Mouse (Mus musculus): ENCODE measurements around the gene Lcn2. TPM values are rescaled to one million over a fixed set of nuclear protein-coding genes. Genes with fewer than 3 reads are reported as not detected.

Lcn2 gene
- total RNA-seq, 2 experiments from 2014 or later, result 1.5 to 2.6 TPM

DNA sequence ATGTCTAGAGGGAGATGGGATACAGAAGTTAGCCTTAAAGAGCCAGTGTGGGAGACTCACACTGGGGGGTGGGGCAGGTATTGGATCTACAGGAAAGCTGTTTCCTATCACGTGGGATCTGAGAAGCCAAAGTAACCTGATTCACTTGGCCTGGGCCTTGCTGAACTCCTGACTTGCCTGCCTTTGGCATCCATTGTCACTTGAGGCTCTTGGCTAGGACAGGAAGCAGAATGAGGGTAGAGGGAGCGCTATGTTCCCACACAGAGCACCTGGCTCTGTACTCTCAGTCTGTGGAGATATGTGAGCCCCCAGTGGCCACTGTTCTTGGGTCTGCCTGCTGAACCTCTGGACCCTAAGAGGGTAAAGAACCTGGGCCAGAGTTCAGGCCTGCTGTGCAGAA, 28.5 kb upstream of the Lcn2 start:
- intact Hi-C loops (cut with DNase I), result no loop called here
- no peak for DNase-seq (ENCODE audit: low spot score in 2 of 2)

DNA sequence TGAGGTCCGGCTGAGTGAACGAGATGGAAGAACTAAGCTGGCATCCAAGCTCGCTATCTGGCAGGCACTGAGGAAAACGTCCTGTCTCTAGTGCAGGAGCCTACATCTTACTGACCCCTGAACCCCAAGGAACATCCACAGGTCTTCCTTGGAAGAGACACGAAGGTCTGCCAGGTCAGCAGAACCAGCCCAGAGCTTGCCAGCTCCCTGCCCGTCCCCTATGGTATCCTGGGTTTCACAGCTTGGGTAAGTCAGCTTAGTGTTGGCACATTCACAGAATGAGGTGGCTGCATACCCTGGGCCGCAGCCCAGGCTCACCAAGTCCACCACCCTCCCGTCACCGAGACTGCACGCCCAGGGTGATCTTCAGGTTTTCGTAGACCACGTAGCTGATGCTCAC, 27.7 kb upstream of the Lcn2 start:
- DNase-seq (ENCODE audit: low spot score in 2 of 2), result no peak
- intact Hi-C loops (cut with DNase I), result no loop called here

DNA sequence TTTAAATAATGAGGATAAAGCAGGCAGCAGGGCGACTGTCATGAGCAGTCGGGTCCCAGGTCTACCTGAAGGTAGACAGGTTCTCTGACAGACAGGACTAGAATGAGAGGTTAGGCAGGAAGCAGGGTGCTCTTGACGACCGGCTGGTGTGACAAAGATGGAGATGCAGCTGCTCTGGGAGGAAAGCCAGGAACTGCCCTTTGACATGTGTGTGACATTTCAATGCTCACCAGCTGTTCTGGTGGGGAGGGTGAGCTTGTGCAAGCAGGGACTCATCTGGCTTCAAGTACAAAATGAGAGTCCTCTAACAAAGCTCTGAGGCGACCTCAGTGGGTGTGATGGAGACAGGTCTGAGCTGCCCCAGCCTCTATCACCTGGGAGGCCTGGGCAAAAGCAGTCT, 25.9 kb upstream of the Lcn2 start:
- intact Hi-C loops (cut with DNase I), result no loop called here
- no peak for DNase-seq (ENCODE audit: low spot score in 2 of 2)

DNA sequence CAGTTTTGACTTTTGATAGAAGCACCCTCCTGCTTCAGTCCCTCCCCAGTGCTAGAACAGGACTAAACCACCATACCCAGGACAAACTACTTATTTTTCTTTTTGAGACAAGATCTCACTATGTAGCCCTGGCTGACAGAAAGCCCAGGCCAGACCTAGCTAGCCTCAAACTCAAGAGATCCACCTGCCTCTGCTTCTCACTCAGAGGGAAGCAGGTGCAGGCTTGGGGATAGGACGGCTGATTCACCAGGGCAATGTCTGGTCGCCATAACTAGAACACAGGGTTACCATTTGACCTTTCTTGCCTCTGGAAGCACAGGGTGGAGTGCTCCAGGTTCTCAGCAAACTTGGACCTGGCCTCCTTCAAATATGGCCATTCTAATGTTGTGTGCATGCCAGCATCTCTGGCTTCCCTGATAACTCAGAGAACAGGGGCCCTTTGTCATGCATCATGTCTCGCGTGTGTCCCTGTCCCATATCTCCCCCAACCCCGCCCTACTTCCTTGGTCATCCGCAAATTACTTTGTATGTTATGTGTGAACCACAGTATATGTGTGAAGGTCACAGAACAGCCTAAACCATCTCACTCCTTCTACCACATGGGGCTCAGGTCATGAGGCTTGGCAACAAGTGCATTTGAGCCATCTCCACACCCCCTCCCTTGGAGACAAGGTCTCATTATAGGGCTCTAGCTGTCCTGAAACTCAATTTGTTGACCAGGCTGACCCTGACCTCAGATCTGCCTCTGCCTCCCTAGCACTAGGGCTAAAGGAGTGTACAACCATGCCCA, 24.9 kb upstream of the Lcn2 start:
- no peak for DNase-seq (ENCODE audit: low spot score in 2 of 2)

DNA sequence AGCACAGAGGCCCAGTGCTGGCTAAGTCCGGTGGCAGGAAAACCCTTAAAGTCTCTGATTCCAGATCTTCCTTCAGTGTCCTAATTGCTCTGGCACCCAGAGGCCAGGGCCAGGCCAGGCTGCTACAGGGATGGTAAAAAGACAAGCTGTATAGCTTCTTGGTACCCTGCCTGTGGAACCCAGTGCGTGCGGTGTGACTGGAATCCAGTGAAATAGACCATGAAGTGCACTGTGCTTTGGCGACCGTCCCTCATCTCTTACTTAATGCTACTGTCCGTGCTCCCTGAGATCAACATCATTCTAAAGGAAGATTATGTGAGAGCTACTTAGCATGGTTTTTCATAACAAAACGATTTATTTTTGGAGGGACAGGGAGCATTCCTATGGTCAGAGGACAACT, 23.4 kb upstream of the Lcn2 start:
- DNase-seq (ENCODE audit: low spot score in 2 of 2), result no peak
- intact Hi-C loops (cut with DNase I), result no loop called here

More for the DNA sequence above, 24.9 kb upstream of the Lcn2 start:
- intact Hi-C loops (cut with DNase I), result no loop called here

DNA sequence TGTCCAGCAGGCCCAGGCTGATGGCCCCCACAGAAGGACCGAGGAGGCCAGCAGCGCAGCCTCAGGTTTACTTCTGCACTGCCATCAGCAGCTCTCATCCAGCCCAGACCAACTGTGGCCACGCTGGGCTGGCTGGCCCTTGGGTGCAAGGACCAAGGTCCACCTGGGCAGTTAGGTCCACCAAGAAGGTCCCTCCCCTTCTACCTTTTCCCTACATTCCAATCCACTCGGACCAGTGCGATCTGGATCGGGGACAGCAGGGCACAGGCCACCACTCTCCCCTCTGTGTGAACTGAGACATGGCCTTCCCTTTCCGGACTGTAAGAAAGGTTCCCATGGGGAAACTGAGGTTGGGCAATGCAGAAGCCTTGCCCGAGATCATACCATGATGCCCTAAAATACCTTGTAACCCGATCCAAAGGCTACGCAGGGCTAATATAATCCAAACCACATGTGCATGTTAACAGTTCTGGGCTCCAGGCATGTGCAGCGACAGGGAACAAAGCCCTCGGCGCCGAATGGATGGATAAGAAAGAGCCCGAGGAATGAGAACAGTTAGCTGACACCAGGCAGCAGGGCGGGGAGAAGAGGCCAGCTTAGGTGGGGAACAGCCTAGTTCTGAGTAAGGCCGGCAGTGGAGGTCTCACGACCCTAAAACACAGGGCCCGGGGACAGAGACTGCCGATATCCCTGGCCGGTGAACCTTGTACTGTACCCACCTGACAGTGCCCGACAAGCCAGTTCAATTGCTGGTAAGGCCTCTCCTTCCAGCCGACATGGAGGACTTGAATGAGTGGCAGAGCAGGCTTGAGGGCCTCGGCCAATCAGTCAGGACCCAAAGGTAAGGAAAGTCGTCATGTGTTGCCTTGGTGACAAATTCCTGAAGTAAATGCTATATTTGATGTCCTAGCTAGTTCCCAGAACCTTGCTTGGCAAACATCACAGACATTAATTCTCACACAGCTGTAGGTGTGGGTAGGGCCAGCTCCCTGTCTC, 20.7 kb upstream of the Lcn2 start:
- no peak for DNase-seq (ENCODE audit: low spot score in 2 of 2)
- intact Hi-C loops (cut with DNase I), result no loop called here

GRCm38 (mm10) chr2:32407144-32407824, 19.2 kb upstream of the Lcn2 start:
- intact Hi-C loops (cut with DNase I), result no loop called here
- DNase-seq (ENCODE audit: low spot score in 2 of 2), result no peak

- DNase-seq (ENCODE audit: low spot score in 2 of 2), result peak; percentile 97 to 99
- intact Hi-C loops (cut with DNase I), result loop anchor here (1.0 to 5.0 kb wide), 2 partner anchors 83 to 163 kb away; no protein-coding TSS in a partner anchor
Observed at GRCm38 (mm10) chr2:32404663-32405062, 16.6 kb upstream of the Lcn2 start.

DNA sequence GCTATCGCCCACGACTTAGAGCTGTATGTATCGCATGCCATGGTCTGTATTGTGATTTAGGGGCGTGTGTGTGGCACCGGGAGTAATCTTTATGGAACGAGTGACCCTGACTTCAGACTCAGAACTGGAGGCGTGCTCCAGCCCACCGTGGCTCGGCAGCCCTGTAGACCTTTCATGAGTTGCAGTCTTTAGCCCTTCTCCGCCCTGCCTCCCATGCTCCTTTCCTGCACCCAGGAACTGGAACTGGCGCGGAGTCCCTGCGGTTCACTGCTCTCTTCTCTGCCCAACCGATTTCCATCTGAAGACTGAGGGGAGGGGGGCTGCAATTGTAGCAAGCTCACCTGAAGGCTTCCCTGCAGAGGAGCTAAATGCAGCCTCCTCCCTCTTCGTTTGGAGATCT, 8.6 kb upstream of the Lcn2 start:
- intact Hi-C loops (cut with DNase I), result no loop called here
- DNase-seq (ENCODE audit: low spot score in 2 of 2), result no peak

GRCm38 (mm10) chr2:32395946-32396621, 8.0 kb upstream of the Lcn2 start:
- intact Hi-C loops (cut with DNase I), result no loop called here
- DNase-seq (ENCODE audit: low spot score in 2 of 2), result peak; percentile 94 to 95

- intact Hi-C loops (cut with DNase I), result no loop called here
- peak; percentile 83 to 89 for DNase-seq (ENCODE audit: low spot score in 2 of 2)
Observed at GRCm38 (mm10) chr2:32395484-32395945, 7.5 kb upstream of the Lcn2 start, which contains the start of gene Ptges2. Gene Ptges2 (plus strand): TSS chr2:32395896.

DNA sequence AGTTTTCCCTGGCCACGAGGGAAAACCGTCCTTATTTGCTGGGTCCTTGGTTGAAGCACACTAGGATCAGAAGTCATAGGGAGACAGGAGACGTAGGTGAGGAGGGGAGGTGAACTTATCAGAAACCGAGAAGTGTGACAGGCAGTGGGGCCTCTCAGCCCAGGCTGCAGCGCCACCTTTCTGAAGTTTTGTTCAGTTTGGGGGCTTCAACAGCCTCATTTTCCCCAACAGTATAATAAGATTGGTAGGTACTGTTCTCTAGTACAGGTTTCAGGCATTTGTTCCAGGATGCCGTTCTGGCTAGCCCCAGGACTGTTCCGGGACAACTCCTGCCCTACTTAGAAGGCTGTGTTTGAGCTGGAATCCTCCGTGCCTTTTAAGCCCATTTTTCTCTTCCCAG, 6.9 kb upstream of the Lcn2 start:
- intact Hi-C loops (cut with DNase I), result no loop called here
- DNase-seq (ENCODE audit: low spot score in 2 of 2), result peak in 1 of 2 experiments; percentile 37

- no peak for DNase-seq (ENCODE audit: low spot score in 2 of 2)
- intact Hi-C loops (cut with DNase I), result no loop called here
Observed at GRCm38 (mm10) chr2:32392063-32392462, 4.0 kb upstream of the Lcn2 start.

DNA sequence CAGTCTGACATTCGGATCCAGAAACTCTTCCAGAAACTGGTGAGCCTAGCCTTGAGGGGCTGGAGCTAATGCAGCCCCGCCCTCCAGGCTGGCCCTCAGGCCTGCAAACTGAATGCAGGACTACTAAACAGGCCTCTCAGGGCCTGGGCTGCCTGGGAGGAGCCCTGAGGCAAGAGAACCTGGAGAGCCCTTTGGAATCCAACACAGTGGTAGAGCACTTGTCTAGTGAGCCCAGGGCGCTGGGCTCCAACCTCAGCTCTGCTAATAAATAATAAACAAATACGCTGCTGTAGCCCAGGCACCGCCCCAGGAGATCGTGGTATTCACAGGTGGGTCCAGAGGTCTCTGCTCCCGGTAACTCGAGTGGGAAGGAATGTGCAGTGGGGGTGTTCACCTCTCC, 2.8 kb upstream of the Lcn2 start:
- intact Hi-C loops (cut with DNase I), result no loop called here
- DNase-seq (ENCODE audit: low spot score in 2 of 2), result no peak

DNA sequence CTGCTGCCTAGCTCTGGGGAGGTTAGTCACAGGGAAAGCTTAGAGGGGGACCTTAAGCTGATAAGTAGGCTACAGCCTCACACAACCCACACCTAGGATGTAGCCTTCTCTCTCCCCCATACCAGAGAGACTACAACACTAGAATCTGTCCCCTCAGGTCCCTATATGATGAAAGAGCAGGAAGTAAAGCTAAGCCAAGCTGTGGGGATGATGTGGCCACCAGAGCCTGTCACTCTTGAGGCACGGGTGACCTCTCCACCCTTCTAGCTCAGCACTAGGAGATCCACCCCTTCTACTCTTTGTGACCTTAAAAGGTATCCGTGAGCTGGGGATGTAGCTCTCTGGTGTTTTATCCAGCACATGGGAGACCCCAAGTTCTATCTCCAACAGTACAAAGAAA, 1.1 kb upstream of the Lcn2 start:
- intact Hi-C loops (cut with DNase I), result no loop called here
- no peak for DNase-seq (ENCODE audit: low spot score in 2 of 2)

DNA sequence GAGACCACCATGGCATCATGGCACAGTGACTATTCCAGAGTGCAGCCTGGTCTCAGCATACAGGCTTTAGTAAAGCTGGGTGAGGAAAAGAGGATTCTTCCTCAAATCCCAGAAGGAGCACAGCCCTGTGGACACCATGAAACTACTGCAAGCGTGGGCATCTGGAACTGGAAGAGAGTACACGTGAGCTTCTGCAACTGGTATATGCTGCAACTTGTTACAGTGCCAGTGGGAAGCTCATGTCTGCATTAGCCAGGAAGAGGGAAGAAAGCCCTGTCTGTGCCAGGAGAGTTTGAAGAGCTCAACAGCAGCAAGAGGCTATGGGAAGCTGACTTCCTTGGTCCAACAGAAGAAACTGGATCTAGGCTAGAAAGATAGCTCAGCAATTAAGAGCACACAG, 5.4 kb downstream of the Lcn2 start:
- peak in 1 of 2 experiments; percentile 63 for DNase-seq (ENCODE audit: low spot score in 2 of 2)
- intact Hi-C loops (cut with DNase I), result no loop called here

- DNase-seq (ENCODE audit: low spot score in 2 of 2), result peak; percentile 88 to 91
- intact Hi-C loops (cut with DNase I), result no loop called here
Observed at GRCm38 (mm10) chr2:32381775-32382223, 6.3 kb downstream of the Lcn2 start, which contains the start of gene 1110008P14Rik. Gene 1110008P14Rik (minus strand): TSS chr2:32381938.

DNA sequence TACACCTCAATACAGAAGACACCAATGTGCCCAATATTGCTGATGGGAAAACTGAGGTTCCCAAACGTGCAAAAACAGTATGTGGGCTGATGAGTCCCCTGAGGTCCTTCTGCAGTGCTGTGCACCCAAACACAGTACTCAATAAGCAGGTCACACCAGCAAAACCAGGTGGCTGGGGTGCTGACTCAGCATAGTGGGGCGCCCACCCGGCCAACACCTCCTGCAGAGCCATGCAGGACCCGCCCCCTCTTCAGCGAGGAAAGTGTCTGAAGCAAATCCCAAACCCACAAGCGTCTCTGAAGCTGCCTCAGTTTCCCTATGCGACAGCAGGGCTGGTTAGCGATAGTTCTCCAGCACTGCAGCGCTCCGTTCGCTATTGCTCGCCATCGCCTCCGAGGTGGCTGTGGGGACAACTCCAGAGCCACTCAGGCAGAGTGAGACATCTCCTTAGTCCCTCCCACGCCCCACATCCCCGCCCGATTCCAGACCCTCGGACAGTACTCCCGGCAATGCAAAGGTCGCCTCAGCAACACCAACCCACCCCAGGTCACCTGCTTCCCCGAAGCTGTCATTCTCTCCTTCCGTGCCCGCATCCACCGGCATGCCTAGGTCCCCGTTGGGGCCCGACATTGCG, 6.8 kb downstream of the Lcn2 start:
- intact Hi-C loops (cut with DNase I), result no loop called here
- DNase-seq (ENCODE audit: low spot score in 2 of 2), result peak; percentile 51 to 55
